Mouse (Mus musculus): ENCODE results near the gene Rsg1. TPM values are rescaled to one million over a fixed set of nuclear protein-coding genes. Genes with fewer than 3 reads are reported as not detected.
A peak's percentile ranks its signal among the peaks of the same experiment; 100 is the strongest.

The Rsg1 gene
- polyA plus RNA-seq, 1 experiment from 2014 or later: 0.98 TPM

- H3K27me3 ChIP-seq (replicated peaks; ENCODE audit: control insufficient read depth, insufficient read depth, low read length): no peaks in the 10 kb centered on the region
- 77% methylated on average over 6 of the region's 6 CpGs for WGBS
- no peak for TF ChIP-seq CTCF (IDR thresholded peaks at IDR 0.05; ENCODE audit: low read depth)
- H3K36me3 ChIP-seq (ENCODE audit: control insufficient read depth, insufficient read depth): no peaks in the 10 kb centered on the region
- H3K27ac ChIP-seq (ENCODE audit: low read depth, low read length): no peak overlapping the region
- H3K4me3 ChIP-seq (ENCODE audit: low read depth, low read length): no peak overlapping the region
- H3K9me3 ChIP-seq (ENCODE audit: control insufficient read depth): no peaks in the 10 kb centered on the region
- no peak overlapping the region for H3K4me2 ChIP-seq (replicated peaks; ENCODE audit: low read depth)
- H3K4me1 ChIP-seq (replicated peaks; ENCODE audit: control insufficient read depth, insufficient read depth, low read length): peaks cover 11% of the 10 kb centered on the region; the same call in 1 of the 2 replicates
- no peak overlapping the region for H3K9ac ChIP-seq (ENCODE audit: low read depth, low read length)
- ATAC-seq: no peak
Observed at GRCm38 (mm10) chr4:141235537-141236111, 21.9 kb downstream of the Rsg1 start.

GRCm38 (mm10) chr4:141236856-141237255 is 23.1 kb downstream of the Rsg1 start:
- no peaks in the 10 kb centered on the region for H3K36me3 ChIP-seq (ENCODE audit: control insufficient read depth, insufficient read depth)
- 75% methylated on average over 3 of the region's 3 CpGs for WGBS
- no peak for TF ChIP-seq CTCF (IDR thresholded peaks at IDR 0.05; ENCODE audit: low read depth)
- no peaks in the 10 kb centered on the region for H3K27me3 ChIP-seq (replicated peaks; ENCODE audit: control insufficient read depth, insufficient read depth, low read length)
- no peak overlapping the region for H3K4me2 ChIP-seq (replicated peaks; ENCODE audit: low read depth)
- no peaks in the 10 kb centered on the region for H3K9me3 ChIP-seq (ENCODE audit: control insufficient read depth)
- H3K4me3 ChIP-seq (ENCODE audit: low read depth, low read length): no peak overlapping the region
- H3K4me1 ChIP-seq (replicated peaks; ENCODE audit: control insufficient read depth, insufficient read depth, low read length): peaks cover 11% of the 10 kb centered on the region; the same call in 1 of the 2 replicates
- H3K9ac ChIP-seq (ENCODE audit: low read depth, low read length): no peak overlapping the region
- no peak overlapping the region for H3K27ac ChIP-seq (ENCODE audit: low read depth, low read length)
- no peak for ATAC-seq

DNA sequence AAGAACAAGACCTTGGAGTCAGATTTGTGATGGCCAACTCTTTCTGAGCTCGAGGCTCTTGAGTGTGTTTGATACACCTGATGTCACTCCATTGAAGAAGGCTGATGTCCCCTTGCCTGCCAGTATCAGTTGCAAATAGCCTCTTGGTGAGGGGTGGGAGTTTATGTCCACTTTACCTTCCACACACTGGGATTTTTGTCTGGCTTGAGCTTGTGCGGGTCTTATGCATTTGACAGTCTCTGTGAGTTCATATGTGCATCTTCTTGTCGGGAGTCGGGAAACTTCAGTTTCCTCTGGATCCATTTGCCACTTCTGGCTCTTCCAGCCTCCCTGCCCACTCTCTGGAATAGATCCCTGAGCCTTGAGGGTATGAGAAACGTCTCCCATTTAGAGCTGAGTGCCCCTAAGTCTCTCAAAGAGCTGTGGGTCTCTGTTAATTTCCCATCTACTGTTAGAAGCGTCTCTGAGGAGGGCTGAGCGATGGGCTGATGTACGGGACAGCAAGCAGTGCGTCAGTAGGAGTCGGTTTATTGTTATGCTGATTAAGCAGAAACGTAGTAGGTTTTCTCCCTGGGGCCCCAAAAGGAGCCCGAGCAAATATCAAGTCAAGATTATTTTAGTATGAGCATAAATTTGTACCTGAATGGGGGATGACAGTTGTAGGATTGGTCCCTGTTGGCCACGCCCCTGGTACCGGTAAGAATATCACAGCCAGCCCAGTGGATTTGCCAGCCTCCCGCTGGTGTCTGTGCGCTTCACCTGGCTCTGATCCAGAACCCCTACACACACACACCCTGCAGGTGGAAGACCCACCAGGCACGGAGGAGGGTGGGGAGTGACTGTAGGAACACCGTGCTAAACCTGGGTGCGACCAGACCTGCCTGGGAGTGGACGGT is 25.0 kb downstream of the Rsg1 start:
- Histone ChIP-seq H3K4me2 (replicated peaks; ENCODE audit: low read depth) (peak overlapping the region; percentile 78), H3K9ac (ENCODE audit: low read depth, low read length) (peak overlapping the region; percentile 26; the same call in 1 of the 2 replicates), H3K27ac (ENCODE audit: low read depth, low read length) (peak overlapping the region; percentile 68; the same call in 1 of the 2 replicates), H3K4me1 (replicated peaks; ENCODE audit: control insufficient read depth, insufficient read depth, low read length) (peaks cover 11% of the 10 kb centered on the region; the same call in 1 of the 2 replicates), H3K27me3 (replicated peaks; ENCODE audit: control insufficient read depth, insufficient read depth, low read length) (no peaks in the 10 kb centered on the region), H3K9me3 (ENCODE audit: control insufficient read depth) (no peaks in the 10 kb centered on the region), H3K4me3 (ENCODE audit: low read depth, low read length) (peak overlapping the region; percentile 37), H3K36me3 (ENCODE audit: control insufficient read depth, insufficient read depth) (no peaks in the 10 kb centered on the region; the same call in 1 of the 2 replicates)
- WGBS: 8% methylated on average over 20 of the region's 20 CpGs
- ATAC-seq: no peak
- peak; percentile 8; the same call in 1 of the 2 replicates for TF ChIP-seq CTCF (IDR thresholded peaks at IDR 0.05; ENCODE audit: low read depth)

GRCm38 (mm10) chr4:141239388-141240125 is 25.8 kb downstream of the Rsg1 start, which contains the start of gene Arhgef19:
Gene Arhgef19 (plus strand): TSS chr4:141239499.
- ATAC-seq: peak; percentile 79
- peak within 1 kb of the TSS; percentile 68 for H3K27ac ChIP-seq (ENCODE audit: low read depth, low read length)
- peak within 1 kb of the TSS; percentile 37 for H3K4me3 ChIP-seq (ENCODE audit: low read depth, low read length)
- no peaks in the 10 kb centered on the region for H3K27me3 ChIP-seq (replicated peaks; ENCODE audit: control insufficient read depth, insufficient read depth, low read length)
- H3K4me1 ChIP-seq (replicated peaks; ENCODE audit: control insufficient read depth, insufficient read depth, low read length): peaks cover 11% of the 10 kb centered on the region; the same call in 1 of the 2 replicates
- 3% methylated on average over 31 of the region's 31 CpGs for WGBS
- peak within 1 kb of the TSS; percentile 26; the same call in 1 of the 2 replicates for H3K9ac ChIP-seq (ENCODE audit: low read depth, low read length)
- H3K4me2 ChIP-seq (replicated peaks; ENCODE audit: low read depth): peak within 1 kb of the TSS; percentile 78
- H3K36me3 ChIP-seq (ENCODE audit: control insufficient read depth, insufficient read depth): no peaks in the 10 kb centered on the region; the same call in 1 of the 2 replicates
- TF ChIP-seq CTCF (IDR thresholded peaks at IDR 0.05; ENCODE audit: low read depth): no peak; the same call in 1 of the 2 replicates
- no peaks in the 10 kb centered on the region for H3K9me3 ChIP-seq (ENCODE audit: control insufficient read depth)

GRCm38 (mm10) chr4:141240617-141241016 is 26.9 kb downstream of the Rsg1 start:
- H3K27me3 ChIP-seq (replicated peaks; ENCODE audit: control insufficient read depth, insufficient read depth, low read length): no peaks in the 10 kb centered on the region
- no peaks in the 10 kb centered on the region; the same call in 1 of the 2 replicates for H3K36me3 ChIP-seq (ENCODE audit: control insufficient read depth, insufficient read depth)
- no peak for TF ChIP-seq CTCF (IDR thresholded peaks at IDR 0.05; ENCODE audit: low read depth)
- H3K27ac ChIP-seq (ENCODE audit: low read depth, low read length): peak overlapping the region; percentile 58; the same call in 1 of the 2 replicates
- peaks cover 11% of the 10 kb centered on the region; the same call in 1 of the 2 replicates for H3K4me1 ChIP-seq (replicated peaks; ENCODE audit: control insufficient read depth, insufficient read depth, low read length)
- 2% methylated on average over 14 of the region's 14 CpGs for WGBS
- H3K9ac ChIP-seq (ENCODE audit: low read depth, low read length): no peak overlapping the region
- H3K4me2 ChIP-seq (replicated peaks; ENCODE audit: low read depth): peak overlapping the region; percentile 78
- peak overlapping the region; percentile 37 for H3K4me3 ChIP-seq (ENCODE audit: low read depth, low read length)
- H3K9me3 ChIP-seq (ENCODE audit: control insufficient read depth): no peaks in the 10 kb centered on the region
- ATAC-seq: peak; percentile 79
